25 mouse cellular contexts compared by ENCODE assay signal in genomic region chr15:85592674-85593073, GRCm38 (mm10). TPM values are rescaled to one million over a fixed set of nuclear protein-coding genes. Genes with fewer than 3 reads are reported as not detected.
"Had no signal": no experiment of that assay in that cellular context is flagged by ENCODE, and none has a peak within 500 bp of the region (broad histone marks: within the 10 kb centered on the region; RNA-seq: fewer than 3 reads in every experiment).

No protein-coding gene starts in this region.

- H3K36me3 ChIP-seq: heart, embryonic 13.5 days; heart, embryonic 15.5 days; hindbrain, embryonic 13.5 days; hindbrain, embryonic 15.5 days; kidney, embryonic 15.5 days; limb, embryonic 13.5 days; limb, embryonic 15.5 days had no signal

- ATAC-seq: hindbrain, postnatal 0 days; intestine, embryonic 16.5 days had no signal

- DNase-seq: gastrocnemius, adult 2 months; gastrocnemius, postnatal 10 days; gastrocnemius, postnatal 25 days; heart, adult 18-20 months; heart, postnatal 14 days; heart, postnatal 36 days; kidney, adult 11 months; kidney, adult 2 months; kidney, adult 9 months; kidney, postnatal 14 days; kidney, postnatal 36 days; layer of hippocampus, adult 9-11 months; layer of hippocampus, postnatal 36 days; left cerebral cortex, postnatal 4 days had no signal

- H3K27me3 ChIP-seq: hindbrain, embryonic 15.5 days; kidney, embryonic 15.5 days had no signal

- H3K4me3 ChIP-seq: gastrocnemius, adult 2 months; heart, embryonic 13.5 days; heart, embryonic 15.5 days; hindbrain, embryonic 13.5 days; hindbrain, embryonic 15.5 days; kidney, embryonic 15.5 days; limb, embryonic 13.5 days; limb, embryonic 15.5 days had no signal

- H3K9me3 ChIP-seq: heart, embryonic 15.5 days; hindbrain, embryonic 15.5 days; kidney, embryonic 15.5 days; limb, embryonic 15.5 days had no signal

- H3K4me1 ChIP-seq: heart, embryonic 13.5 days; heart, embryonic 15.5 days; hindbrain, embryonic 13.5 days; hindbrain, embryonic 15.5 days; kidney, embryonic 15.5 days; limb, embryonic 13.5 days; limb, embryonic 15.5 days had no signal

RNA-seq across cellular contexts. Expression of gene Wnt7b, which starts 10.4 kb away (rescaled TPM):
- total RNA-seq: gastrocnemius, adult 2 months; gastrocnemius, postnatal 25 days; granulocyte monocyte progenitor cell, adult 5-6 weeks; hematopoietic stem cell, adult 5-6 weeks had no signal
